Mouse (Mus musculus) naive thymus-derived CD4-positive, alpha-beta T cell, adult 5 months (primary cell): ENCODE measurements around the gene Gm13277. TPM values are rescaled to one million over a fixed set of nuclear protein-coding genes. Genes with fewer than 3 reads are reported as not detected.

Experiments
- polyA plus RNA-seq: library from polyadenylated mRNA; unstranded; fragments of 100-300 nt; shearing (Covaris generic); gene quantifications from one replicate; pipeline ENCODE4 v1.2.1, GENCODE M21; 2017

Gm13277 gene
- polyA plus RNA-seq, 1 experiment from 2014 or later: not detected

Other genes starting within 250 kb of the Gm13277 start
- not detected for gene Ifna15, start 230.4 kb upstream of the Gm13277 start, polyA plus RNA-seq
- not detected for gene Ifna14, start 216.8 kb upstream of the Gm13277 start, polyA plus RNA-seq
- gene Ifna9, start 196.2 kb upstream of the Gm13277 start, polyA plus RNA-seq: not detected
- gene Ifna12, start 185.3 kb upstream of the Gm13277 start, polyA plus RNA-seq: not detected
- not detected for gene C87499, start 154.2 kb upstream of the Gm13277 start, polyA plus RNA-seq
- not detected for gene Ifna13, start 144.2 kb upstream of the Gm13277 start, polyA plus RNA-seq
- gene Ifna16, start 111.7 kb upstream of the Gm13277 start, polyA plus RNA-seq: not detected
- not detected for gene Ifna2, start 104.7 kb upstream of the Gm13277 start, polyA plus RNA-seq
- 0.45 TPM for gene Ifnab, start 97.3 kb upstream of the Gm13277 start, polyA plus RNA-seq
- 1.4 TPM for gene Gm26566, start 66.8 kb upstream of the Gm13277 start, polyA plus RNA-seq
- gene Klhl9, start 66.2 kb upstream of the Gm13277 start, polyA plus RNA-seq: 27.2 TPM
- gene Gm13271, start 33.8 kb upstream of the Gm13277 start, polyA plus RNA-seq: not detected
- 0.36 TPM for gene Gm13283, start 28.5 kb upstream of the Gm13277 start, polyA plus RNA-seq
- gene Gm13290, start 14.8 kb upstream of the Gm13277 start, polyA plus RNA-seq: not detected
- not detected for gene Gm13289, start 11.7 kb upstream of the Gm13277 start, polyA plus RNA-seq
- not detected for gene Gm13272, start 8.8 kb upstream of the Gm13277 start, polyA plus RNA-seq
- gene Ifnz, start 6.5 kb upstream of the Gm13277 start, polyA plus RNA-seq: not detected
- not detected for gene Gm13276, start 2.9 kb upstream of the Gm13277 start, polyA plus RNA-seq
- gene Gm13278, start 2.9 kb downstream of the Gm13277 start, polyA plus RNA-seq: not detected
- gene Gm13275, start 5.9 kb downstream of the Gm13277 start, polyA plus RNA-seq: not detected
- gene Gm13279, start 8.8 kb downstream of the Gm13277 start, polyA plus RNA-seq: not detected
- not detected for gene Gm13285, start 11.0 kb downstream of the Gm13277 start, polyA plus RNA-seq
- not detected for gene Gm13287, start 14.6 kb downstream of the Gm13277 start, polyA plus RNA-seq
- gene Gm13288, start 16.9 kb downstream of the Gm13277 start, polyA plus RNA-seq: 0.19 TPM
- gene Ifna7, start 27.6 kb downstream of the Gm13277 start, polyA plus RNA-seq: not detected
- gene Ifna11, start 31.3 kb downstream of the Gm13277 start, polyA plus RNA-seq: not detected
- not detected for gene Ifna6, start 38.8 kb downstream of the Gm13277 start, polyA plus RNA-seq
- gene Ifna5, start 46.9 kb downstream of the Gm13277 start, polyA plus RNA-seq: not detected
- gene Ifna4, start 53.2 kb downstream of the Gm13277 start, polyA plus RNA-seq: not detected
- not detected for gene Ifna1, start 61.5 kb downstream of the Gm13277 start, polyA plus RNA-seq
- gene Ifne, start 91.6 kb downstream of the Gm13277 start, polyA plus RNA-seq: not detected